Mouse (Mus musculus) intestine, postnatal 0 days (tissue): Measurements from ENCODE around the gene Slc38a3. TPM values are rescaled to one million over a fixed set of nuclear protein-coding genes. Genes with fewer than 3 reads are reported as not detected.
A peak's percentile ranks its signal among the peaks of the same experiment; 100 is the strongest.

Experiments used
- ATAC-seq: fragments of 200-750 bp; cut with Nextera tagmentation; 2 replicates; pipeline ENCODE4 v1.8.0; 2017; ENCODE audit warnings: mild to moderate bottlenecking, moderate TSS enrichment, moderate library complexity
- H3K27ac ChIP-seq: fragments of 300-500 bp; sonication (generic); 2 replicates; pipeline ENCODE4 v1.5.1; 2014; ENCODE audit warnings: mild to moderate bottlenecking, low read depth, low read length, moderate library complexity
- H3K27me3 ChIP-seq: fragments of 300-500 bp; sonication (generic); replicated peaks from 2 replicates; pipeline ENCODE4 v1.6.1; 2014; ENCODE audit warnings: low read length, mixed read lengths; ENCODE audit not compliant: control insufficient read depth, insufficient read depth
- H3K36me3 ChIP-seq: fragments of 300-500 bp; sonication (generic); 2 replicates; pipeline ENCODE4 v1.6.1; 2014; ENCODE audit warnings: mild to moderate bottlenecking, moderate library complexity; ENCODE audit not compliant: control insufficient read depth, insufficient read depth
- H3K4me1 ChIP-seq: fragments of 300-500 bp; sonication (generic); replicated peaks from 2 replicates; pipeline ENCODE4 v1.6.1; 2014; ENCODE audit warnings: antibody characterized with exemption, low read length, mixed read lengths; ENCODE audit not compliant: control insufficient read depth, insufficient read depth
- H3K4me2 ChIP-seq: fragments of 300-500 bp; sonication (generic); replicated peaks from 2 replicates; pipeline ENCODE4 v1.6.1; 2014; ENCODE audit warnings: low read depth, mild to moderate bottlenecking, moderate library complexity
- H3K4me3 ChIP-seq: fragments of 300-500 bp; sonication (generic); 2 replicates; pipeline ENCODE4 v1.5.1; 2014; ENCODE audit warnings: low read depth, low read length
- H3K9ac ChIP-seq: fragments of 300-500 bp; sonication (generic); 2 replicates; pipeline ENCODE4 v1.6.1; 2014; ENCODE audit warnings: mild to moderate bottlenecking, low read depth, low read length
- H3K9me3 ChIP-seq: fragments of 300-500 bp; sonication (generic); 2 replicates; pipeline ENCODE4 v1.6.1; 2016; ENCODE audit warnings: mixed run types; ENCODE audit not compliant: control insufficient read depth
- CTCF ChIP-seq: sonication (generic); IDR thresholded peaks from 2 replicates; pipeline ENCODE4 v1.5.1; 2016; ENCODE audit warnings: low read depth, mild to moderate bottlenecking, control low read depth, antibody characterized with exemption, moderate library complexity
- WGBS: fragments of 180-500 bp; shearing (Covaris S2); extraction: QIAGEN DNeasy Blood & Tissue Kit; methylation state at CpG from one replicate; pipeline ENCODE4 v1.1.7; 2014; 5-methylcytosine and 5-hydroxymethylcytosine counted together
- polyA plus RNA-seq: library from polyadenylated mRNA; unstranded; fragments of >200 nt; fragmentation: Nextera tagmentation; extraction: Ambion mirVana; gene quantifications from 2 replicates; pipeline ENCODE4 v1.2.1, GENCODE M21; 2015

The Slc38a3 gene
- polyA plus RNA-seq, 1 experiment from 2014 or later = 15.5 TPM

DNA sequence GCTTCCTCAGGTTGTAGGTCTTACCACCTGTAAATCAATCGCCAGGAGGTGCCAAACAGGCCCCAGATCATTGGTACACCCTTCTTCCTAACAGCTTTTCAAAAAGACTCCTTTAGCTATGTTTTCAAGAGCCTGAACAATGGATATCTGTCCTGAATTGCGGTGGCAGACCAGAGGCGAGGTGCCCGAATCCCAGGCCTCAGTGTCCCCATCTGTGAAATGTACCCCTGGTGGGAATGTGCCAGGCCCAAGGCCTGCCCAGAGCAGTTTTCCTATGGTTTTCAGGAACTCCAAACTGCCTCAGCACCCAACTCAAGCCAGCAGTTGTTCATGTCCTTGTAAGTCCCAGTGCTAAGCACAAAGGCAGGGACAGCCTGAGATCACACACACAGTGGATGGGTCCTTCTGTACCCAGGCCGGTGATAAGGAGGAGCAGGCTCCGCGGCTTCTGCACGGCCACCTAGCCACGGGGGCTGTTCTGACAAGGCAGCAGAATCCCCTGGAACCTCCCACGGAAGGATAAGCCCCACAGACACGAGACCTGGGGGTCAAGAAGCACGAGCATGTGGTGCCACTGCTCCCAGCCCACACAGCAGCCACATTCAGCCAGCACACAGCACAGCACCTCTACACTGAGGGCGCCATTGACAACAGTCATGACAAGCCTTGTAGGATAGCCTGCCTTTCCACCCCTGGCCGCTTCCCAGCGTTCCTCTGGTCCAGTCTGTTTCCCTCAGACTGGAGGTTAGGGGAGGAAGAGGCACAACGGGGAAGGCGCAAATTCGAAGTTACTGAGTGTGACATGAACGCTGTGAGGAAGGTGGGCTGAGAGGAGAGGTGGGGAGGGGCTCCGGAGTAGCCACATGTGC is 41.7 kb downstream of the Slc38a3 start:
- Histone ChIP-seq H3K4me3 (no peak overlapping the region), H3K4me1 (peaks cover 27% of the 10 kb centered on the region), H3K27ac (peak overlapping the region; percentile 54), H3K9ac (0 out of 2 replicates have a peak overlapping the region, but pooled peaks have one; percentile 0), H3K9me3 (no peaks in the 10 kb centered on the region), H3K36me3 (peaks cover 17% of the 10 kb centered on the region), H3K4me2 (no peak overlapping the region), H3K27me3 (no peaks in the 10 kb centered on the region)
- TF ChIP-seq CTCF = no peak
- WGBS = 53% methylated on average over 20 of the region's 20 CpGs
- no peak for ATAC-seq

GRCm38 (mm10) chr9:107626844-107627277 is 42.5 kb downstream of the Slc38a3 start:
- TF ChIP-seq CTCF = peak; percentile 96
- WGBS = 27% methylated on average over 2 of the region's 2 CpGs
- Histone ChIP-seq H3K27ac (peak overlapping the region; percentile 54; the same call in 1 of the 2 replicates), H3K9me3 (no peaks in the 10 kb centered on the region), H3K4me3 (no peak overlapping the region), H3K4me1 (peaks cover 27% of the 10 kb centered on the region), H3K36me3 (peaks cover 23% of the 10 kb centered on the region), H3K4me2 (peak overlapping the region; percentile 41), H3K27me3 (no peaks in the 10 kb centered on the region), H3K9ac (no peak overlapping the region; the same call in 1 of the 2 replicates)
- ATAC-seq = peak; percentile 20; the same call in 1 of the 2 replicates

DNA sequence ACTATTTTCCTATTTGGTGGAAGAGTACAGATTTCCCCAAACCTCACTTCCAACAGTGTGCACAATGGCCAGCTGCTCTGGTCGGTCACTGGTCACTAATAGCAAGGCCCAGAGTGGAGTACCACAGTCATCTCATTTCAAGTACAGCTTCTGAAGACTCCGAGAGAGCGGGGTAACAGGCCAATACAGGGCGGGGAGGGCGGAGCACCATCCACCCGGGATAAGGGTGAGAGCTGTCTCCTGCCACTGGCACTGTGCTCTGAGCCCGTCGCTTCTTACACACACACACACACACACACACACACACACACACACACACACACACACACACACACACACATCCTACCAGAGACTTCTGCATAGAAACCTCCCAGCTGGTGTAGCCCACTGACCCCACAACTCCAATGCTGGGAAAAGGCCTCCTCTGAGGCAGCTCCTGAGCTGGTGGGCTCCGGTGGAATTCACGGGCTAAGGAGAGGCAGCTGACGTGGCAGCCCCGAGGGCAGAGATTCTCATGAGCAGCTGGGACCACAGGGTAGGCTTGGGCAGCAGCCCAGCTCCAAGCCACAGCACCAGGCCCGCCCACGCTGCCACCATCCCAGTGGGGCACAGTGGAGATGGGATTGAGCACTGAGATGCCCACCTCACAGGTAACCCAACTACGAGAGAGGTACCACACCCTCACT is 43.0 kb downstream of the Slc38a3 start:
- Histone ChIP-seq H3K4me1 (peaks cover 27% of the 10 kb centered on the region), H3K27ac (0 out of 2 replicates have a peak overlapping the region, but pooled peaks have one; percentile 54), H3K27me3 (no peaks in the 10 kb centered on the region), H3K36me3 (peaks cover 23% of the 10 kb centered on the region), H3K4me2 (peak overlapping the region; percentile 41), H3K9ac (peak overlapping the region; percentile 34; the same call in 1 of the 2 replicates), H3K4me3 (no peak overlapping the region), H3K9me3 (no peaks in the 10 kb centered on the region)
- 0 out of 2 replicates have a peak, but pooled peaks have one; percentile 1 for ATAC-seq
- 53% methylated on average over 15 of the region's 15 CpGs for WGBS
- no peak for TF ChIP-seq CTCF

DNA sequence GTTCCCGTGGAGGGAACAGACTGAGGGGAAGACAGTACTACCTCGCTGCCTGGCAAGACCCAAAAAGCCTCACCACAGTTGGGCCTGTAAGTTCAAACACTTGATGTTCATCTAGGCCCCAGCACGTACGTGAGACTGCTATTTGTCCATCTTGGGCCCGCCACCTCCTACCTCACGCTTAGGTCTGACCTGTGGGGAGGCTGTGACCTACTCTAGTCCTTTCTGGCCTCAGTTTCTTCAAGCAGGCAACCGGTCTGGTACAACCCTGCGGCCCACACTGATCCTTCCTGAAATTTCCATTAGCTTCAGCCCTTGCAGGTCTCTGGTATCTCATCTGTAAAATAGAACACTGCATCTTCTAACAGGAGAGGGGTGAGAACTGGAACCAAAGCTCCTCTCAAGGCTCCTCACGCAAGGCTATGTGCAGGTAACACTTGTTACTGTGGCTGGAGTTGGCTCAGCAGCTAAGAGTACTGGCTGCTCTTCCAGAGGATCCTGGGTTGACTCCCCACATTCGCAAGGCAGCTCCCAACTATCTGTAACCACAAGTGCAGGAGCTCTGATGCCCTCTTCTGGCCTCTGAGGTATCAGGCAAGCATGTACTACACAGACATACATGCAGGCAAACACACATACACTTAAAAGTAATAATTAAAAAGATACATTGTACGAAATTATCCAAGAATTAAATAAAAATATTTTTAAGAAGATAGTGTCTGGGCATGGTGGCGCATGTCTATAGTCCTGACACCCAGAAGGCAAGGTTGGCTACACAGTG is 43.8 kb downstream of the Slc38a3 start:
- H3K4me2 ChIP-seq = no peak overlapping the region
- H3K9ac ChIP-seq = no peak overlapping the region
- H3K36me3 ChIP-seq = peaks cover 25% of the 10 kb centered on the region
- no peak overlapping the region for H3K4me3 ChIP-seq
- peak overlapping the region; percentile 21; the same call in 1 of the 2 replicates for H3K27ac ChIP-seq
- TF ChIP-seq CTCF = peak; percentile 63
- H3K9me3 ChIP-seq = no peaks in the 10 kb centered on the region
- ATAC-seq = no peak
- 91% methylated on average over 12 of the region's 12 CpGs for WGBS
- H3K4me1 ChIP-seq = peaks cover 27% of the 10 kb centered on the region
- no peaks in the 10 kb centered on the region for H3K27me3 ChIP-seq

DNA sequence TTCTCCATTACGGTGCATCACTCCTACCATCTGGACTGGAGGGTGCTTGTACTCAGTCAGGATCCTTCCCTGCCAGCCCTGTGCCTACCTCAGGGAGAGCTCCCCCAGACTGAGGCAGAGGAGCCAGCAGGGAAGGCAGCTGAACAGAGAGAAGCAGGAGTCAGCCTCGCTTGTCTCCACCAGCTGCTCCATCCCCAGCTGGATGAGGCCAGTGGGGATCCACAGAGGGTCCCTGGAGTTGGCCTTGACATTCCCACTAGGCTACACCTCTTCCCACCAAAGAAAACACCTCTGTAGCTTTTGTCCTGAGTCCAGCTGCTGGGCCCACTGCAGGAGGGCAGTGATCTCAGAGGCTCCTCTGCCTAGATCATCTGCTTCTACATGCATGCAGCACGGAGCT is 44.4 kb downstream of the Slc38a3 start:
- peaks cover 26% of the 10 kb centered on the region for H3K4me1 ChIP-seq
- H3K4me3 ChIP-seq = no peak overlapping the region
- peaks cover 30% of the 10 kb centered on the region for H3K36me3 ChIP-seq
- peak; percentile 11; the same call in 1 of the 2 replicates for ATAC-seq
- no peaks in the 10 kb centered on the region for H3K9me3 ChIP-seq
- H3K9ac ChIP-seq = no peak overlapping the region
- H3K27me3 ChIP-seq = no peaks in the 10 kb centered on the region
- H3K4me2 ChIP-seq = no peak overlapping the region
- TF ChIP-seq CTCF = no peak
- peak overlapping the region; percentile 52; the same call in 1 of the 2 replicates for H3K27ac ChIP-seq
- 87% methylated on average over 3 of the region's 3 CpGs for WGBS
